In genomic region chr2:32931730-32932129, GRCm38 (mm10) we compare ENCODE assay signal across 17 mouse cellular contexts. TPM values are rescaled to one million over a fixed set of nuclear protein-coding genes. Genes with fewer than 3 reads are reported as not detected.
DNase-seq lines count a peak whose midpoint lies in the region; ATAC-seq and TF ChIP-seq lines count a peak whose summit lies in the region.
"Had no signal": no experiment of that assay in that cellular context is flagged by ENCODE, and none has a peak within 500 bp of the region (broad histone marks: within the 10 kb centered on the region; RNA-seq: fewer than 3 reads in every experiment).

No protein-coding gene starts in this region.

- DNase-seq in CD4-positive helper T cell, adult 2 months (ENCODE audit: low read depth, low spot score), result peak; percentile 58
- peak; percentile 52 for DNase-seq in ES-E14 (ENCODE audit: low read depth, low spot score)
- DNase-seq in thymus, postnatal 0 days (ENCODE audit: low spot score), result peak; percentile 89
- no peak for DNase-seq in right cerebral cortex, adult 2 months (ENCODE audit: low spot score in 2 of 2)
- DNase-seq in heart, postnatal 36 days, result no peak
- DNase-seq in heart, adult 2 months, result no peak
- no peak for DNase-seq in yolk sac, embryonic 10.5 days (ENCODE audit: low spot score)
- DNase-seq: adrenal gland, postnatal 14 days; cerebellum, postnatal 10 days; kidney, adult 18-20 months; kidney, postnatal 36 days; liver, embryonic 13.5 days had no signal

- peaks cover 19% of the 10 kb centered on the region; the same call in 1 of the 2 replicates for H3K36me3 ChIP-seq in ES-E14 (ENCODE audit: control insufficient read depth, insufficient read depth, low read length, poor library complexity, severe bottlenecking)
- H3K36me3 ChIP-seq in heart, adult 2 months (ENCODE audit: control insufficient read depth, insufficient read depth, low read length), result no peaks in the 10 kb centered on the region

- intact Hi-C loops in heart, postnatal 36 days (cut with DNase I), result no loop called here
- intact Hi-C loops in heart, adult 2 months (cut with DNase I), result no loop called here

- no peak overlapping the region for H3K27ac ChIP-seq in ES-E14 (ENCODE audit: insufficient read depth, low read depth, low read length, poor library complexity, severe bottlenecking)
- H3K27ac ChIP-seq in heart, adult 2 months, result no peak overlapping the region
- H3K27ac ChIP-seq: hindbrain, embryonic 15.5 days; liver, embryonic 13.5 days; midbrain, embryonic 10.5 days; stomach, postnatal 0 days had no signal

- peak; percentile 43; the same call in 1 of the 2 replicates for ATAC-seq in megakaryocyte, adult 5-6 weeks (ENCODE audit: poor library complexity, severe bottlenecking)

- H3K79me2 ChIP-seq in heart, adult 2 months (replicated peaks; ENCODE audit: control insufficient read depth, insufficient read depth, low read length), result no peaks in the 10 kb centered on the region

- TF ChIP-seq POLR2A in heart, adult 2 months (IDR thresholded peaks at IDR 0.05; ENCODE audit: insufficient read depth, low read depth, low read length), result no peak

- in situ Hi-C loops in ES-E14 (cut with MboI; ENCODE audit: low sequenced_read_pairs in 2 of 2, unreplicated experiment in 2 of 2), result no loop called here

- TF ChIP-seq EP300 in heart, adult 2 months (IDR thresholded peaks at IDR 0.05; ENCODE audit: insufficient read depth, low read depth, low read length), result no peak

- TF ChIP-seq CTCF in heart, adult 2 months (IDR thresholded peaks at IDR 0.05), result no peak

- no peaks in the 10 kb centered on the region for H3K27me3 ChIP-seq in heart, adult 2 months (ENCODE audit: control insufficient read depth, insufficient read depth, low read length)
- H3K27me3 ChIP-seq: hindbrain, embryonic 15.5 days; liver, embryonic 13.5 days had no signal

- WGBS in heart, adult 2 months, result 81% methylated on average over 7 of the region's 7 CpGs

- H3K4me1 ChIP-seq in ES-E14 (ENCODE audit: control insufficient read depth in 2 of 2, insufficient read depth in 2 of 2, low read length in 2 of 2, poor library complexity in 1 of 2), result peaks cover 0 to 36% of the 10 kb centered on the region in 2 experiments; a peak in 3 of 4 replicates
- H3K4me1 ChIP-seq in heart, adult 2 months (ENCODE audit: control insufficient read depth, insufficient read depth, low read length), result no peaks in the 10 kb centered on the region
- H3K4me1 ChIP-seq: hindbrain, embryonic 15.5 days had no signal

- 0 out of 4 replicates have a peak overlapping the region, but pooled peaks of 1 of the 2 experiments have one; percentile 1 for H3K4me3 ChIP-seq in ES-E14 (ENCODE audit: insufficient read depth in 1 of 2, low read depth in 1 of 2, low read length in 2 of 2, poor library complexity in 1 of 2, severe bottlenecking in 1 of 2)
- H3K4me3 ChIP-seq in heart, adult 2 months, result no peak overlapping the region
- H3K4me3 ChIP-seq: hindbrain, embryonic 15.5 days; liver, embryonic 13.5 days; midbrain, embryonic 10.5 days had no signal

- no peaks in the 10 kb centered on the region for H3K9me3 ChIP-seq in ES-E14 (ENCODE audit: control insufficient read depth, insufficient read depth, low read depth, low read length)
- H3K9me3 ChIP-seq: G1E; hindbrain, embryonic 15.5 days; liver, embryonic 13.5 days; midbrain, embryonic 10.5 days had no signal

- H3K9ac ChIP-seq in ES-E14 (ENCODE audit: insufficient read depth, low read depth, low read length, poor library complexity, severe bottlenecking), result no peak overlapping the region
- no peak overlapping the region for H3K9ac ChIP-seq in heart, adult 2 months (ENCODE audit: low read depth, low read length)
- H3K9ac ChIP-seq: hindbrain, embryonic 15.5 days; liver, embryonic 13.5 days had no signal

TF ChIP-seq in ES-E14, 5 proteins besides CTCF, POLR2A, EP300 and RAD21:
- TF ChIP-seq ZNF384 (IDR thresholded peaks at IDR 0.05; ENCODE audit: low read depth, low read length) (no peak), CHD2 (IDR thresholded peaks at IDR 0.05; ENCODE audit: low read depth, low read length) (no peak), MAFK (IDR thresholded peaks at IDR 0.05; ENCODE audit: insufficient read depth, low read depth, low read length) (no peak), ZC3H11A (IDR thresholded peaks at IDR 0.05; ENCODE audit: borderline replicate concordance, low read depth, low read length) (no peak), HCFC1 (IDR thresholded peaks at IDR 0.05; ENCODE audit: borderline replicate concordance, insufficient read depth, low read length) (no peak)

RNA-seq across cellular contexts. Expression of gene Rpl12, which starts 29.6 kb away (rescaled TPM):
- 2,117 and 2,535 TPM in 2 replicates for total RNA-seq in ES-E14 (2012; rRNA removed)
- total RNA-seq in megakaryocyte, adult 5-6 weeks (2015), result 1,104 and 1,138 TPM in 2 replicates
- 1,103 and 1,144 TPM in 2 replicates for total RNA-seq in megakaryocyte, adult 5-6 weeks (2017)
- polyA plus RNA-seq in thymus, postnatal 0 days (2015; fragmentation: Nextera tagmentation; extraction: Ambion mirVana), result 269 and 272 TPM in 2 replicates
- total RNA-seq in heart, postnatal 36 days (2021), result 10 to 100 TPM; 56.4 to 65.9 TPM
- 10 to 100 TPM; 60.6 to 64.0 TPM for total RNA-seq in heart, adult 2 months (2021)
- polyA plus RNA-seq in heart, adult 2 months (2012; rRNA removed), result 150 and 174 TPM in 2 replicates

RNA-seq across cellular contexts. Expression of gene Lrsam1, which starts 29.7 kb away (rescaled TPM):
- total RNA-seq in ES-E14 (2012; rRNA removed), result 16.7 and 27.7 TPM in 2 replicates
- total RNA-seq in megakaryocyte, adult 5-6 weeks (2015), result 3.2 and 5.5 TPM in 2 replicates
- total RNA-seq in megakaryocyte, adult 5-6 weeks (2017), result 7.2 and 10.6 TPM in 2 replicates
- polyA plus RNA-seq in thymus, postnatal 0 days (2015; fragmentation: Nextera tagmentation; extraction: Ambion mirVana), result 3.3 and 4.0 TPM in 2 replicates
- 10 to 100 TPM; 14.1 to 17.0 TPM for total RNA-seq in heart, postnatal 36 days (2021)
- 10 to 100 TPM; 12.6 to 16.3 TPM for total RNA-seq in heart, adult 2 months (2021)
- 11.4 and 14.8 TPM in 2 replicates for polyA plus RNA-seq in heart, adult 2 months (2012; rRNA removed)

RNA-seq across cellular contexts. Expression of gene Slc2a8, which starts 50.2 kb away (rescaled TPM):
- 25.7 and 77.9 TPM in 2 replicates for total RNA-seq in ES-E14 (2012; rRNA removed)
- total RNA-seq in megakaryocyte, adult 5-6 weeks (2015), result 1.4 and 1.5 TPM in 2 replicates
- total RNA-seq in megakaryocyte, adult 5-6 weeks (2017), result 0.89 and 1.8 TPM in 2 replicates
- 13.1 and 13.6 TPM in 2 replicates for polyA plus RNA-seq in thymus, postnatal 0 days (2015; fragmentation: Nextera tagmentation; extraction: Ambion mirVana)
- 10 to 100 TPM; 18.3 to 26.7 TPM for total RNA-seq in heart, postnatal 36 days (2021)
- 10 to 100 TPM; 12.8 to 16.6 TPM for total RNA-seq in heart, adult 2 months (2021)
- 25.2 and 35.7 TPM in 2 replicates for polyA plus RNA-seq in heart, adult 2 months (2012; rRNA removed)

RNA-seq across cellular contexts. Expression of gene Fam129b, which starts 55.8 kb away (rescaled TPM):
- 65.3 and 90.0 TPM in 2 replicates for total RNA-seq in ES-E14 (2012; rRNA removed)
- 18.4 and 20.9 TPM in 2 replicates for total RNA-seq in megakaryocyte, adult 5-6 weeks (2015)
- total RNA-seq in megakaryocyte, adult 5-6 weeks (2017), result 38.3 and 40.7 TPM in 2 replicates
- polyA plus RNA-seq in thymus, postnatal 0 days (2015; fragmentation: Nextera tagmentation; extraction: Ambion mirVana), result 10.9 and 12.4 TPM in 2 replicates
- total RNA-seq in heart, postnatal 36 days (2021), result 10 to 100 TPM; 22.5 to 26.9 TPM
- 10 to 100 TPM; 19.5 to 20.0 TPM for total RNA-seq in heart, adult 2 months (2021)
- polyA plus RNA-seq in heart, adult 2 months (2012; rRNA removed), result 21.0 and 21.5 TPM in 2 replicates

Comparison
In these comparisons a context has a peak if more than half of its experiments do, and no peak if none do; other contexts are left out.
1. DNase-seq: peak in CD4-positive helper T cell, adult 2 months (single experiment), ES-E14 (single experiment) and thymus, postnatal 0 days (single experiment); none in right cerebral cortex, adult 2 months (0 of 2), heart, postnatal 36 days (0 of 2), heart, adult 2 months (0 of 2) and yolk sac, embryonic 10.5 days (single experiment).
2. RNA of gene Rpl12, which starts 29.6 kb away (total RNA-seq): 2,117 to 2,535 TPM in ES-E14 and 1,103 to 1,144 TPM in megakaryocyte, adult 5-6 weeks; 56.4 to 65.9 TPM in heart, postnatal 36 days and 60.6 to 64.0 TPM in heart, adult 2 months; every median in the first group is over 10 times any median in the second.